Mouse (Mus musculus): Measurements from ENCODE around the gene Zfp706. TPM values are rescaled to one million over a fixed set of nuclear protein-coding genes. Genes with fewer than 3 reads are reported as not detected.
A peak's percentile ranks its signal among the peaks of the same experiment; 100 is the strongest.

The Zfp706 gene
- polyA plus RNA-seq, 1 experiment from 2014 or later, result 421 TPM

DNA sequence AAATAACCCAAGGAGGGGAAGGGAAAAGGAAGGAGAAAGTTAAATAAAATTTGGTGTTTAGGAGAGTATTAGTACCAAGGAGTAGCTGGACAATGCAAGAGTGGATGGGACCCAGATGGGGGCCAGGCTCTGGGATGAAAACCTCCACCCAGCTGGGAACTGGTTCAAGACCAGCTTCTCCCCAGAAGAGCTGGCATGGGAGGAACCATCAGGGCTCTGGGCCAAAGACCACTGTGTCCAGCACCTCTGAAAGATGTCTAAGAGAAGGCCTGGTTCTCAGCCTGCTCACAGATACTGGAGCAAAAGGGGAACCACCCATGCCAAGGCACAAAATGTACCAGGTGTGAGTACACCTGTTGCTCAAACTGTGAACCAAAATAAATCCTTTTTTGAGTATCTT lies 20.4 kb upstream of the Zfp706 start:
- no peaks in the 10 kb centered on the region; the same call in 1 of the 2 replicates for H3K4me1 ChIP-seq (ENCODE audit: control insufficient read depth, insufficient read depth, low read length)
- no peak overlapping the region for H3K4me3 ChIP-seq (ENCODE audit: low read depth, low read length)
- no peak for ATAC-seq (replicated peaks; ENCODE audit: insufficient number of reproducible peaks, low FRiP score, low TSS enrichment)
- no peak overlapping the region for H3K9ac ChIP-seq (ENCODE audit: low read depth, low read length)
- H3K27ac ChIP-seq (ENCODE audit: low read depth, low read length), result no peak overlapping the region
- no peak overlapping the region for H3K4me2 ChIP-seq
- H3K27me3 ChIP-seq (ENCODE audit: control insufficient read depth, insufficient read depth, low read length), result no peaks in the 10 kb centered on the region
- no peaks in the 10 kb centered on the region for H3K36me3 ChIP-seq (ENCODE audit: control insufficient read depth, insufficient read depth, low read length)
- H3K9me3 ChIP-seq (replicated peaks; ENCODE audit: control insufficient read depth, low read length), result no peaks in the 10 kb centered on the region

DNA sequence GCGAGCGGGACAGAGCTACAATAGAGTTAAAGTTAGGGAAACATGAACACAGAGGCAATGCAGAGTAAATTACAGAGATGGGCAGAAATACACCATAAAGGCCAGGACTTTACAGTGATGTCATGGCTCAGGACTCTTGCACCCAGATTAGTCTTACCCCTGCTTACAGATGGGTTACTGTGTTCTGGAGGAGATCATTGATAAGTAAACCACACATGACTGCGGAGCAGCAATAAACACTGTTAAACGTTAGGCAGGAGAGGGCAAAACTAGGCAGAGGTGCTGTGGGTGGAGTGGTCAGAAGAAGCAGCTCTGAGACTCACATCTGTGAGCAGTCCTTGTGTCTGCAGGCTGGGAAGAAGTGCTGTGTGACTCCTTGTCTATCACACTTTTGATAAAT lies 18.9 kb upstream of the Zfp706 start:
- no peaks in the 10 kb centered on the region for H3K36me3 ChIP-seq (ENCODE audit: control insufficient read depth, insufficient read depth, low read length)
- no peak overlapping the region for H3K9ac ChIP-seq (ENCODE audit: low read depth, low read length)
- no peaks in the 10 kb centered on the region; the same call in 1 of the 2 replicates for H3K4me1 ChIP-seq (ENCODE audit: control insufficient read depth, insufficient read depth, low read length)
- ATAC-seq (replicated peaks; ENCODE audit: insufficient number of reproducible peaks, low FRiP score, low TSS enrichment), result no peak
- no peak overlapping the region for H3K4me2 ChIP-seq
- 63% methylated on average over 4 of the region's 4 CpGs for WGBS (ENCODE audit: insufficient replicate concordance)
- no peak overlapping the region for H3K27ac ChIP-seq (ENCODE audit: low read depth, low read length)
- no peaks in the 10 kb centered on the region for H3K27me3 ChIP-seq (ENCODE audit: control insufficient read depth, insufficient read depth, low read length)
- H3K4me3 ChIP-seq (ENCODE audit: low read depth, low read length), result no peak overlapping the region
- H3K9me3 ChIP-seq (replicated peaks; ENCODE audit: control insufficient read depth, low read length), result no peaks in the 10 kb centered on the region

DNA sequence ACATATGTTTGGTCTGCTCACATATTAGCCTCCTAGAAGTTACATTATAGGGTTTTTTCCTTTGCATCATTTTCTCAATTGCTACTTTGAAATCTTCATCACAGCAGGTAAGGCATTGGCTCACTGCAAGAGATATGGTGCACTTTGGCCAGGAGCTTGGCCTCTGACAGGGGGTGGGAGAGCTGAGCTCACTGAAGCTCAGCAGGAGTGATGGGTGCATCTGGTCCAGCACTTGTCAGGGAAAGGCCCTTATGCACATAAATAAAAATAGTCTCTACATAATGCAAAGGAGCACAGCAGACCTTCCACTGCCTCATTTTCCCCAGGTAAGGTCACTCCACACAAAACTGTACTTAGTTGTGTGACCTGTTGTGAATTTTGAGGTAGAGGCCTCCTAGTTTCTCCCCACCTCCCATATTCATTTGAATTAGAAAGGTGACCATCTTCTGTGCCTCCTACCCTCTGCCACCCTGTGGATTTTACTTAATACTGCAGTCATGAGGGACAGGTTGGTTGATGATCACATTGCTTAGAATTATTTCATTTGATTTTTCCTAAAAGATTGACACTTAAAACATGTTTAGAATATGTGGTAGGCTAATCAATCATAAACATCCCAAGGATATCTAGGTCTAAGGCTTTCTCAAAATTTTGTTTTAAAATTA lies 13.1 kb upstream of the Zfp706 start:
- no peaks in the 10 kb centered on the region for H3K9me3 ChIP-seq (replicated peaks; ENCODE audit: control insufficient read depth, low read length)
- no peaks in the 10 kb centered on the region for H3K36me3 ChIP-seq (ENCODE audit: control insufficient read depth, insufficient read depth, low read length)
- ATAC-seq (replicated peaks; ENCODE audit: insufficient number of reproducible peaks, low FRiP score, low TSS enrichment), result no peak
- H3K4me1 ChIP-seq (ENCODE audit: control insufficient read depth, insufficient read depth, low read length), result no peaks in the 10 kb centered on the region
- no peak overlapping the region for H3K4me3 ChIP-seq (ENCODE audit: low read depth, low read length)
- no peaks in the 10 kb centered on the region for H3K27me3 ChIP-seq (ENCODE audit: control insufficient read depth, insufficient read depth, low read length)
- no peak overlapping the region for H3K9ac ChIP-seq (ENCODE audit: low read depth, low read length)
- H3K27ac ChIP-seq (ENCODE audit: low read depth, low read length), result no peak overlapping the region
- H3K4me2 ChIP-seq, result no peak overlapping the region

DNA sequence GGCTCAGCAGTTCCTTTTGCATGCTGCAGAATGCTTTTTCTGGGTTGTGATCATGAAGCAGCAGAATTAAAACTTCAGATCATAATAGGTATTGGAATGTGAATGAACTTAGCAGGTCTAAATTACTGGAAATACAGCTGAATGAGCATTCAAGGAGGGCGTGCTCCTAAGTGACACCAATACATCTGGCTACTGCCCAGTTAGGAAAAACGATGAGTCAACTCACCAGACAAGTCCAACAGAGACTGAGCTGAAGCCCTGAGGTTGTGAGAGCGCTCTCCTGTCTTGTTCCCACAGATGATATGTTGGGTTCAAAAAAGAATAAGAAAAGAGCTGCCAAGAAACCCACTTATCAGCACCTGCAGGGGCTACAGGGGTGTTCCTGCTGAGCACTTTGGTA lies 11.9 kb upstream of the Zfp706 start:
- 68% methylated on average over 3 of the region's 3 CpGs for WGBS (ENCODE audit: insufficient replicate concordance)
- Histone ChIP-seq H3K27ac (ENCODE audit: low read depth, low read length) (no peak overlapping the region), H3K9ac (ENCODE audit: low read depth, low read length) (no peak overlapping the region), H3K36me3 (ENCODE audit: control insufficient read depth, insufficient read depth, low read length) (no peaks in the 10 kb centered on the region), H3K27me3 (ENCODE audit: control insufficient read depth, insufficient read depth, low read length) (no peaks in the 10 kb centered on the region), H3K4me1 (ENCODE audit: control insufficient read depth, insufficient read depth, low read length) (no peaks in the 10 kb centered on the region), H3K4me2 (no peak overlapping the region), H3K9me3 (replicated peaks; ENCODE audit: control insufficient read depth, low read length) (no peaks in the 10 kb centered on the region), H3K4me3 (ENCODE audit: low read depth, low read length) (no peak overlapping the region)
- no peak for ATAC-seq (replicated peaks; ENCODE audit: insufficient number of reproducible peaks, low FRiP score, low TSS enrichment)

DNA sequence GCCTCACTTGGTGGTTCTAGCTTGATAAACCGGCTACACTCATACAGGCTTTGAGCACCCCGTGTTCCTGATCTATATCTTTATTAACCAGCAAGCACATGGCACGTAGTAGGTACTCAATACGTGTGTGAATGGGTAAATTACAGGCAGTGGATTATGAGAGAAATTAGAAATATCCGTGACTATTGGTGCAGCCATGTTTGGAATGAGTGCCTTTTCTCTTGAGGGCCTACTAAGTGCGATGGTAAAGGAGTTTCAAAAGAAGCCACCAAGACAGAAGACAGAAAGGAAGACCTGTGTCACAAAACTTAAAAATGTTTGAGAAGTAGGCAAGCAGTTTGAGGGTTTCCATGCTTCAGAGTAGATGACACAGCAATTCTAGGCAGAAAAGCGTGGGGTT lies 4.3 kb upstream of the Zfp706 start:
- Histone ChIP-seq H3K27me3 (ENCODE audit: control insufficient read depth, insufficient read depth, low read length) (no peaks in the 10 kb centered on the region), H3K4me1 (ENCODE audit: control insufficient read depth, insufficient read depth, low read length) (peaks cover 5% of the 10 kb centered on the region), H3K4me2 (no peak overlapping the region), H3K9ac (ENCODE audit: low read depth, low read length) (no peak overlapping the region), H3K9me3 (replicated peaks; ENCODE audit: control insufficient read depth, low read length) (no peaks in the 10 kb centered on the region), H3K27ac (ENCODE audit: low read depth, low read length) (no peak overlapping the region), H3K4me3 (ENCODE audit: low read depth, low read length) (no peak overlapping the region), H3K36me3 (ENCODE audit: control insufficient read depth, insufficient read depth, low read length) (no peaks in the 10 kb centered on the region)
- ATAC-seq (replicated peaks; ENCODE audit: insufficient number of reproducible peaks, low FRiP score, low TSS enrichment), result no peak
- WGBS (ENCODE audit: insufficient replicate concordance), result 88% methylated on average over 7 of the region's 7 CpGs

DNA sequence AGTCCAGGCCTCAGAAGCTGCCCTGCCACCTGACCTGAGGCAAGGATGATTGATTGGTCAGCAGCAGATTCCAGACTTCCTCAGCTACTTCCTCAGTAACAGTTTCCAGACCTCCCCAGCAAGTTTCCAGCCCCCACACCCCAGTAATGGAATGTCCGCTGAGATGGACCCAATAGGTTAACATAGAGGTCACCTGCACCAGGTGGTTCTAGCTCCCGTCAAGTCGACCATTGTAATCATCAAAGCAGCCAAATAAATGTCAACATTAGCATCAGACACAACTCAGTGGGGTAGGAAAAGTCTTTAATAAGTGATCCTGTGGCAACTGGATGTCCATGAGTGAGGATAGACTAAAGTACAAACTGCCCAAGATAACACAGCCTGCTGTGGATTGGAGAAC lies 3.7 kb upstream of the Zfp706 start:
- no peaks in the 10 kb centered on the region for H3K27me3 ChIP-seq (ENCODE audit: control insufficient read depth, insufficient read depth, low read length)
- 64% methylated on average over 3 of the region's 3 CpGs for WGBS (ENCODE audit: insufficient replicate concordance)
- H3K4me3 ChIP-seq (ENCODE audit: low read depth, low read length), result no peak overlapping the region
- H3K9me3 ChIP-seq (replicated peaks; ENCODE audit: control insufficient read depth, low read length), result no peaks in the 10 kb centered on the region
- H3K4me1 ChIP-seq (ENCODE audit: control insufficient read depth, insufficient read depth, low read length), result peaks cover 5% of the 10 kb centered on the region
- no peak for ATAC-seq (replicated peaks; ENCODE audit: insufficient number of reproducible peaks, low FRiP score, low TSS enrichment)
- no peak overlapping the region for H3K4me2 ChIP-seq
- H3K36me3 ChIP-seq (ENCODE audit: control insufficient read depth, insufficient read depth, low read length), result no peaks in the 10 kb centered on the region
- H3K27ac ChIP-seq (ENCODE audit: low read depth, low read length), result no peak overlapping the region
- H3K9ac ChIP-seq (ENCODE audit: low read depth, low read length), result no peak overlapping the region

DNA sequence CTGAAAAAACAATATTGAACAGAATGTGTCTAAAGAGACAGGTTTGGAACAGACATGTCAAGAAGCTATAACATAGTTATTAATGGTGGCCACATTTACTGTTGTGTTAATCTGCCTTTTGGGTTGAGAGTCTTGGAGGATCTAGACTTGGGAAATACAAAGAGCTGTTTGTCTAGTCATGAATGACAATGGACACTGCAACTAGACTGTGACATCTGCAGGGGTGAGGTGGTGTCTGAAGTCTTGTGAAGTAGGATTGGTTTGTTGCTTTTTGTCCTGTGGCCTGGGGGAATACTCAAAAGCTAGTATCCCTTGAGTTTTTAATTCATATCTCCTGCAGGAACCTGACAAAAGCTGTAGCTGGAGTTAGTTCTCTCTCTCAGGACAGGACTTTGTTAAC lies 973 bp upstream of the Zfp706 start:
- Histone ChIP-seq H3K27ac (ENCODE audit: low read depth, low read length) (no peak overlapping the region), H3K9me3 (replicated peaks; ENCODE audit: control insufficient read depth, low read length) (no peaks in the 10 kb centered on the region), H3K36me3 (ENCODE audit: control insufficient read depth, insufficient read depth, low read length) (peaks cover under 1% of the 10 kb centered on the region; the same call in 1 of the 2 replicates), H3K4me3 (ENCODE audit: low read depth, low read length) (no peak overlapping the region), H3K4me2 (no peak overlapping the region), H3K9ac (ENCODE audit: low read depth, low read length) (no peak overlapping the region), H3K27me3 (ENCODE audit: control insufficient read depth, insufficient read depth, low read length) (no peaks in the 10 kb centered on the region), H3K4me1 (ENCODE audit: control insufficient read depth, insufficient read depth, low read length) (peaks cover 20% of the 10 kb centered on the region)
- ATAC-seq (replicated peaks; ENCODE audit: insufficient number of reproducible peaks, low FRiP score, low TSS enrichment), result no peak

DNA sequence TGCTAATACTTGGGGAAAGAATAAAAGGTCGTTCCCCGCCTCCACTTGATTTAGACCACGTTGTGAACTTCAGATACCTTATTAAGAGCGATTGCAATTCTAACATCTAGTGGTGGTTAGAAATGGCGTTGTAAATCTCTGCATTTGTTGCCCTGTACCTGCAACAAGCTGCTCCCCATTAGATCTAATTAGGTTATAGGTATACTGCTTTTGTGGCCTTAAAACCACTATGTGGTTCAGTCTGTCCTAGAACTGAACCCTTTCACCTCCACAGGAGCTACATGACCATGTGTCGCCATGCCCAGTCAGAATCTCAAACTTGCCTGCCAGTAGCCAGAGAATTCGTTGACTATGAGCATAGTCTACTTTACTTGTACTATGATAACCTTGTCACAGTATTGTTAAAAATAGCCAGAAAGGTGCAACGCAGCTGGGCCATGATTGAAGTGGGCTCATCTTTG lies 416 bp upstream of the Zfp706 start:
- Histone ChIP-seq H3K9ac (ENCODE audit: low read depth, low read length) (peak overlapping the region; percentile 99), H3K4me3 (ENCODE audit: low read depth, low read length) (peak overlapping the region; percentile 98), H3K4me1 (ENCODE audit: control insufficient read depth, insufficient read depth, low read length) (peaks cover 20% of the 10 kb centered on the region), H3K36me3 (ENCODE audit: control insufficient read depth, insufficient read depth, low read length) (peaks cover 6% of the 10 kb centered on the region; the same call in 1 of the 2 replicates), H3K4me2 (peak overlapping the region; percentile 75), H3K27me3 (ENCODE audit: control insufficient read depth, insufficient read depth, low read length) (no peaks in the 10 kb centered on the region), H3K27ac (ENCODE audit: low read depth, low read length) (peak overlapping the region; percentile 99), H3K9me3 (replicated peaks; ENCODE audit: control insufficient read depth, low read length) (no peaks in the 10 kb centered on the region)
- ATAC-seq (replicated peaks; ENCODE audit: insufficient number of reproducible peaks, low FRiP score, low TSS enrichment), result no peak
- WGBS (ENCODE audit: insufficient replicate concordance), result 22% methylated on average over 8 of the region's 8 CpGs

DNA sequence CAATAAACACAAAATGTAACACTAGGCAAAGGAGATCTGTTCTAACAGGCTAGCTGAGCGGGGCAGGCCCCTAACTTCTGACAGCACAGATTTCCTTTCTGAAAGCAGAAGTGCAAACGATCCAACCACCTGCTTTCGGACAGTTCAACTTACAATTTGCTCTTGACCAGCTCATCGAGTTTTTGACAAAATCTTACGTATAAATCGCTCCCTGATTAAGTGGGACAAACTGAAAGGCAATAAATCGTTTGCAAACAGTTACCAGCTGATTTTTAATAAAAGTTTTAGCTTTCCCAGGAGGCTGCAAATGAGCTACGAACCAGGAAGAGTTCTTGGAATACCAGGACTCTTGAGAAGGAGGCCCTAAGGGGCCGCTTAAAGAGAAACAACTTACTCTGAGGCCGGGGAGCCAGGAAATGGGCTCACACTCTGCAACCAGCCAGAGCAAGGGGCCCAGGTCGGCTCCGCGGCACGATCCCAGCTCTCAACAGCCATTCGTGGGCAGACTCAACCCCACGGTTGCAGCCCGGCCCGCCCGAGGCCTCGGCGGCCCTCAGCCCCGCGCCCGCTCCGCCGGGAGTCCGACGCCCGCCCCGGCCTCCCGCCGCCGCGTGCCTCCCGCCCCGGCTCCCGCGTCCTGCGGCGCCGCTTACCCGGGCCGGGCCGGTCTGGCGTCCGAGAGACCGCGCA lies 953 bp downstream of the Zfp706 start:
- under 1% methylated on average over 37 of the region's 48 CpGs for WGBS (ENCODE audit: insufficient replicate concordance)
- peak; percentile 31 for ATAC-seq (replicated peaks; ENCODE audit: insufficient number of reproducible peaks, low FRiP score, low TSS enrichment)
- H3K36me3 ChIP-seq (ENCODE audit: control insufficient read depth, insufficient read depth, low read length), result peaks cover 14% of the 10 kb centered on the region

More for the DNA sequence above, 953 bp downstream of the Zfp706 start:
- H3K27me3 ChIP-seq (ENCODE audit: control insufficient read depth, insufficient read depth, low read length), result no peaks in the 10 kb centered on the region
- H3K9me3 ChIP-seq (replicated peaks; ENCODE audit: control insufficient read depth, low read length), result no peaks in the 10 kb centered on the region
- peak overlapping the region; percentile 98 for H3K4me3 ChIP-seq (ENCODE audit: low read depth, low read length)
- H3K4me1 ChIP-seq (ENCODE audit: control insufficient read depth, insufficient read depth, low read length), result peaks cover 20% of the 10 kb centered on the region
- peak overlapping the region; percentile 99 for H3K9ac ChIP-seq (ENCODE audit: low read depth, low read length)
- H3K4me2 ChIP-seq, result peak overlapping the region; percentile 75
- peak overlapping the region; percentile 99 for H3K27ac ChIP-seq (ENCODE audit: low read depth, low read length)

All from heart, embryonic 11.5 days (tissue).